Mouse (Mus musculus) ovary, postnatal 10 days (tissue): Measurements from ENCODE around the gene 4930568D16Rik.
A peak's percentile ranks its signal among the peaks of the same experiment; 100 is the strongest.

Experiments used
- DNase-seq: peaks from one replicate; pipeline ENCODE4 v3.0.0; 2022; ENCODE audit warnings: low spot score

4930568D16Rik gene

GRCm38 (mm10) chr2:35367629-35368028 is at the start of gene 4930568D16Rik:
4930568D16Rik (minus strand) TSS chr2:35367729.
- DNase-seq = no peak

- no peak for DNase-seq
These were observed 49.7 kb upstream of the 4930568D16Rik start for GRCm38 (mm10) chr2:35417231-35417630.

- no peak for DNase-seq
These were observed 48.9 kb upstream of the 4930568D16Rik start for GRCm38 (mm10) chr2:35416473-35416872.

- DNase-seq = no peak
These were observed 45.3 kb upstream of the 4930568D16Rik start for GRCm38 (mm10) chr2:35412810-35413209.

GRCm38 (mm10) chr2:35412246-35412645 is 44.7 kb upstream of the 4930568D16Rik start:
- no peak for DNase-seq

- no peak for DNase-seq
These were observed 44.2 kb upstream of the 4930568D16Rik start for GRCm38 (mm10) chr2:35411640-35412190.

- DNase-seq = no peak
These were observed 41.9 kb upstream of the 4930568D16Rik start for GRCm38 (mm10) chr2:35409466-35409865.

GRCm38 (mm10) chr2:35408409-35409110 is 41.0 kb upstream of the 4930568D16Rik start:
- no peak for DNase-seq

GRCm38 (mm10) chr2:35407878-35408277 is 40.3 kb upstream of the 4930568D16Rik start:
- no peak for DNase-seq

- DNase-seq = no peak
These were observed 39.7 kb upstream of the 4930568D16Rik start for GRCm38 (mm10) chr2:35407266-35407665.

GRCm38 (mm10) chr2:35406611-35407010 is 39.1 kb upstream of the 4930568D16Rik start:
- DNase-seq = no peak

- no peak for DNase-seq
These were observed 34.9 kb upstream of the 4930568D16Rik start for GRCm38 (mm10) chr2:35402391-35402790.

GRCm38 (mm10) chr2:35400739-35401138 is 33.2 kb upstream of the 4930568D16Rik start:
- DNase-seq = no peak

- no peak for DNase-seq
These were observed 30.8 kb upstream of the 4930568D16Rik start for GRCm38 (mm10) chr2:35398184-35398828.

- DNase-seq = peak; percentile 14
These were observed 30.2 kb upstream of the 4930568D16Rik start for GRCm38 (mm10) chr2:35397590-35398173.

- DNase-seq = no peak
These were observed 29.6 kb upstream of the 4930568D16Rik start, which contains the start of gene 4930402F06Rik for GRCm38 (mm10) chr2:35397096-35397495. 4930402F06Rik (minus strand) TSS chr2:35397175.

GRCm38 (mm10) chr2:35385441-35385871 is 17.9 kb upstream of the 4930568D16Rik start:
- DNase-seq = no peak

GRCm38 (mm10) chr2:35379306-35379705 is 11.8 kb upstream of the 4930568D16Rik start:
- DNase-seq = no peak

GRCm38 (mm10) chr2:35377600-35377999 is 10.1 kb upstream of the 4930568D16Rik start:
- no peak for DNase-seq

- no peak for DNase-seq
These were observed 5.5 kb upstream of the 4930568D16Rik start for GRCm38 (mm10) chr2:35373003-35373402.

- no peak for DNase-seq
These were observed 3.2 kb upstream of the 4930568D16Rik start for GRCm38 (mm10) chr2:35370686-35371085.

GRCm38 (mm10) chr2:35349184-35349583 is 18.3 kb downstream of the 4930568D16Rik start:
- DNase-seq = no peak

- DNase-seq = no peak
These were observed 21.5 kb downstream of the 4930568D16Rik start for GRCm38 (mm10) chr2:35345984-35346383.
